Mouse (Mus musculus) kidney, adult 2 months (tissue): ENCODE results near the gene B4galnt3.

Experiments
- CTCF ChIP-seq: fragments of 200-500 bp; conservative IDR thresholded peaks from 2 replicates; pipeline ENCODE4 v1.5.1; 2011; ENCODE audit warnings: low read depth, mild to moderate bottlenecking, control low read depth, low read length, moderate library complexity, mixed read lengths; ENCODE audit not compliant: insufficient read depth, insufficient read length
- POLR2A ChIP-seq: fragments of 200-500 bp; IDR thresholded peaks from one replicate; pipeline ENCODE4 v1.6.1; 2011; ENCODE audit warnings: low read depth, low read length, control low read depth

DNA sequence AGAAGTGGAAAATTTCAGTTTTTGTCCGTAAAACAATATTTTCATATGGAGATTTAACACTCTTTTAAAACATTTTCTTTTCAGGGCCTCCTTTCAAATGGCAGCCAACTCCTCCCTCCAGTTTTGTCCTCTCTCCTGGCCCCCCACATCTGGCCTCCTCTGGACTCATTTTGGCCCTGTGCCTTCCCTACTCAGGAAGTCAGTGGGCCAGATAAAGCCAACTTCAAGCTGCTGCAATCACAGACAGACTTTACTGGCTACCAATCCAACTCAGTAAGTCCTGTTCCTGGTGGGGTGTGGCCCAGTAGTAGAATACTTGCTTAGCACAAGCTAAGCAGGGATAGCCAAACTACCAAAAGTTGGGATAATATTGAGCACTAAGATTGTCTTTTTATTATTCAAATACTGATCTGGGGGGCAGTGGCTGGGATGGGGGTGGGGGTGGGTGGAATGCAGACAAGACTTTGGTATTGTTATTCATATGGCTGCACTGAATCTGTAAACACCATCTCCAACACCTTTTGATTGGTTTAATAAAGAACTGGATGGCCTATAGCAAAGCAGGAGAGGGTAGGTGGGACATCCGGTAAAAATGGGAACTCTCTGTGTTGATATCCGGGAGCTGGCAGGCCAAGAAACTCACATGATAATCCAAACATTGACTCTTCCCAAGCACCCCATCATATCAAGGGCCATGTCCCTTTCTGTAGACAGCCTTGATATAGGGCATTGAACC is 12.7 kb upstream of the B4galnt3 start:
- TF ChIP-seq CTCF (no peak), POLR2A (no peak)
